Mouse (Mus musculus) ovary, adult 18-20 months (tissue): ENCODE data around the gene Ccdc93.

Experiments
- DNase-seq: peaks from one replicate; pipeline ENCODE4 v3.0.0; 2022; ENCODE audit warnings: low spot score, mixed read lengths

Ccdc93 gene

GRCm38 (mm10) chr1:121518609-121519008, 87.8 kb downstream of the Ccdc93 start:
- DNase-seq, result no peak

DNA sequence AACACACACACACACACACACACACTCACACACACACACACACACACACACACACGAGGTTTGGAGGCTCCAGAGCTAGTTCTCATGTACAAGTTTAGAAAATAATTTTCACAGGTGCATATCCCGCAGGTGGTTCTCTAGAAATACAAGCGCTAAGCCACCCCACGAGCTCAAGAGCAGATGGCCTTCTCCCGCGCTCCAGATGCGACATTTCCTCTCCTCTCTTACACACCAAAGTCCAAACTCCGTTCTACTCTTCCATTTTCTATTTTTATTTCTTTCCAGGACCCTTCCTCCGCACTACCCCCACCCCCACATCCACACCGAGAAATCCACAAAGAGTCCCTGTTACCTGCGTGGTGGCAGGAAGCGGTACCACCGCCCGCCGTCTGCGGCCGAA, 96.2 kb downstream of the Ccdc93 start:
- DNase-seq, result no peak

GRCm38 (mm10) chr1:121527600-121528398, 97.0 kb downstream of the Ccdc93 start:
- DNase-seq, result no peak

GRCm38 (mm10) chr1:121528399-121528720, 97.5 kb downstream of the Ccdc93 start, which contains the start of gene Htr5b:
Gene Htr5b (minus strand): TSS chr1:121528465.
- no peak for DNase-seq

GRCm38 (mm10) chr1:121529286-121529685, 98.4 kb downstream of the Ccdc93 start:
- no peak for DNase-seq

- no peak for DNase-seq
These were observed 100.6 kb downstream of the Ccdc93 start for GRCm38 (mm10) chr1:121531439-121531838.

DNA sequence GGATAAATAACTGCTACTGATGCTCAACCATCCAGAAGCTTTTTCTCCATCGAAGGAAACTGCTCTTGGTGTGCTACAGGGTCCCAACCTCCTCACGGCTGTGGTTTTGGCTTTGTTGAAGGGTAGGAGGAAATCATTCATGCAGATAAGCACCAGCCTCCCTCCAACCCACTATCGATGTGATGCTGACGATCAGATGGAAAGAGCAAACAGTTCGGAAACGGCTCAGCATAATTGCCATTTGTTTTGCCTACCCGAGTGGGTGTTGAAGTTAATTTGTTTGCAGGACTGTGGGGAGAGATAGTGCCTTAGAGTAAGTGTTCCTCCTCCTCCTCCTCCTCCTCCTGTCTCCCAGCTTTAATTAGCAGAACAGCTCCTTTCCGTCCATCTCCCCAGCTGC, 109.5 kb downstream of the Ccdc93 start:
- no peak for DNase-seq

DNA sequence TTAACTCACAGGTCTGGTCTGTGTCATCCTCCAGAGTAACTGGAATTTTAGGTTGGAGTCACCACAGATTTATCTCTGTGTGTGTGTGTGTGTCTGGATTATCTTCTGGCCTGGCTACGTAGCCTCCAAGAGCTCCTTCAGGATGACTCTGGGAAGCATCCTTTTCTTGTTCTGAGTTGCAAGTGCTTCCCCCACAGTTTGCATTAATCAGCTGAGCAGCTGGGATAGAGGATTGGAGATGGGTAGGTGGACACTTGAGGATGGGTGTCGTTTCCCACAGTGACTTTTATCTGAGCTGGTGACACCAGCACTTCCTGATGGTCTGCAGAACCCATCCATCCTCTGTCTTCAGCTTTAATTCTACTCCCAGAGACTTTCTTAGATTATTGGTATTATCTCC, 116.0 kb downstream of the Ccdc93 start:
- no peak for DNase-seq

- DNase-seq, result no peak
These were observed 117.8 kb downstream of the Ccdc93 start for GRCm38 (mm10) chr1:121548667-121549066.

DNA sequence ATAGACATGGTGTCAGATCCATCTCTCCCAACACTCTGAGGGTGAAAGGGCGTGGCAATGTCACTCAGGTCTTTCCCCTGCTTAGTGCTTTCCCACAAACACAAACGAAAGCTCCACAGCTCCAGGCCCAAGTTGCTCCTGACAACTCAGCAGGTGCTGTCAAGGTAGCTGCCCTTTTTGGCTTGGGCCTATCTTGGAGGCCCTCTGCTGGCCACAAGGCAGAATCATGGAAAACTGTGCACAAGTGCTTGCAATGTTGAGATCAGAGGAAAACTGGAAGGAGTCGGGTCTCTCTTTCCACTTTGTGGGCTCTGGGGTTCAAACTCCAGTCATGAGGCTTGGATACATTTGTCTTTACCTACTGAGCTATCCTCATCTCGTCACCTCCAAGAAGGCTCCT, 118.6 kb downstream of the Ccdc93 start:
- no peak for DNase-seq

DNA sequence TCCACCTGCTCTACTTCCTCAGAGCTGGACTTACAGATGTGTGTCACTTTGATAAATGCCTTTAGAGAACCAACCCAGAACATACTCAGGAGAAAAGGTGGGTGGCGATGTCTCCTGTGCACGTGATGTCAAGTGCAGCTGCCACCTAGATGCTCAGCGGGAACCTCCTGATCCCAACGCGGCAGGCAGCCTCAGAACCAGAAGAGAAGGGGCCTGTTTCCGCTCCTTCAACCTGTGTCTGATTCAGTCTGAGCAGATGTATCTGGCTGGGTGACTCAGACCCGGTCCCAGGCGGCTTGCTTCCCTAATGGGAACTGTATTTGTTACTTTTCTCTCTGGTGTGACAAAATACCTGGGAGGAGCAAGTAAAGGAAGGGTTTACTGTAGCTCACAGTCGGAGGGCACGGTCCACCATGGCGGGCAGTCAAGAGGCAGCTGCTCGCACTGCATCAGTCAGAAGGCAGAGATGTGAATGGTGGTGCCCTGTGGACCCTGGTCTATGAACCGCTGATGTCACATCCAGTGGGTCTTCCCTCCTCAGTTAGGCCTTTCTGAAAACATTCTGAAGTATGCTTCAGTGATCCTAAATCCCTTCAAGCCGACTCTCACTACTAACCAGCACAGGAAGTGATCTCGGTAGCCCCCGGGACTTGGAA, 120.1 kb downstream of the Ccdc93 start:
- no peak for DNase-seq

DNA sequence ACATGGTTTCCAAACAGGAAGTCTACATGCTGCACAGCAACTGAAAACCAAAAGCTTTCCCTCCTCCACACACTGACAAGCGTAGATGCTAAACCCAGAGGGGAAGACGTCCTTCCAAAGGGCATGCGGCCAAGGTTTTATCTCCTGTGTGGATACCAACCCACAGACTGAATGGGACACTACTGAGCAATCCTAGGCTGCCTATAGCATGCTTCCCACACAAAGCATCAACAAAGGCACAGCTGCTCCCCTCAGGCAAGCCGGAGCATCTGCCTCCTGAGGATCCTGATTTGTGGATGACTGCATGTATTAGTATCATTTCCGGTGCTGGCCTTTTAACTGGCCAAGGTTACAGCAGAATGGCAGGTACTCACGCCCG, 120.6 kb downstream of the Ccdc93 start:
- no peak for DNase-seq
